Mouse (Mus musculus) embryo, embryonic 10.5 days (tissue): ENCODE results near the gene Tjp3.

Experiments used
- DNase-seq: peaks from one replicate; pipeline ENCODE4 v3.0.0-alpha.2; 2015; ENCODE audit warnings: low spot score

The Tjp3 gene

GRCm38 (mm10) chr10:81319330-81319699 lies 27.9 kb upstream of the Tjp3 start:
- DNase-seq, result no peak

GRCm38 (mm10) chr10:81318589-81319329 lies 27.4 kb upstream of the Tjp3 start:
- DNase-seq, result no peak

DNA sequence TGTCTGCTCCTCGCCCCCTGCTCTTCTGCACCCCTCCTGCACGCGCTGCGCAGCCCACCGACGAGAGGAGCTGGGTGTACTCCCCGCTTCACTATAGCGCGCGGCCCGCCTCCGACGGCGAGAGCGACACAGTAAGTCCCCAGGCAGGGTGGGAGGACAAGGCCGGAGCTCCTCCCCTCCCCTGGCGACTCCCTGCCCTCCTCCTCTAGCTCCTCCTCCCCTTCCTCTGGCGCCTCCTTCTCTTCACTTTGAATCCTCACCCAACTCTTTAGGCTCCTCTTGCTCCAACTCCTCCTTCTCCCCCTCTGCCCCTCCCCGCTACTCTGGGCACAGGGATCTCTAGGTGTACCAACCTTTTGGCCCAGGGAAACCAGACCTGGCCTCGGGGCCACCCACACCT lies 25.9 kb upstream of the Tjp3 start:
- peak; percentile 63 for DNase-seq

- DNase-seq, result no peak
Observed at GRCm38 (mm10) chr10:81316338-81317060, 25.1 kb upstream of the Tjp3 start.

- no peak for DNase-seq
Observed at GRCm38 (mm10) chr10:81315587-81315986, 24.2 kb upstream of the Tjp3 start.

- no peak for DNase-seq
Observed at GRCm38 (mm10) chr10:81314201-81314600, 22.8 kb upstream of the Tjp3 start.

DNA sequence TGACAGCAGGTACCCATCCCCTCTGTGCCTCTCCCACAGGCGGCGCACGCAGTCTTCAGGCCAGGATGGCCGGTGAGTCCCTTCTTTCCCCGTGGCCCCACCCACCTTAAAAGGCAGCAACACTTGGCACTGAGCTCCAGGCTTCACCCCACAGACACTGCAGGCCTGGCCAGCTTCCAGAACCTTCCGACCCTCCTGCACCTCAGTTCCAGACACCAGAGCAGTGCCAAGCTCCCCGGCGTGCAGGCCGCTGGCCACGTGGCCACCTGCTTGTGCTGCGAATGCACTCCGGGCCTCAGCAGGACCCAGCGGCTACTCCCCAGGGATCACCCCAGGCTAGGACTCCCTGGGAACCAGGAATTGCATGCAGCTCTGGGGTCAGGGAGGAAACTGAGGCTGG lies 22.2 kb upstream of the Tjp3 start:
- no peak for DNase-seq

DNA sequence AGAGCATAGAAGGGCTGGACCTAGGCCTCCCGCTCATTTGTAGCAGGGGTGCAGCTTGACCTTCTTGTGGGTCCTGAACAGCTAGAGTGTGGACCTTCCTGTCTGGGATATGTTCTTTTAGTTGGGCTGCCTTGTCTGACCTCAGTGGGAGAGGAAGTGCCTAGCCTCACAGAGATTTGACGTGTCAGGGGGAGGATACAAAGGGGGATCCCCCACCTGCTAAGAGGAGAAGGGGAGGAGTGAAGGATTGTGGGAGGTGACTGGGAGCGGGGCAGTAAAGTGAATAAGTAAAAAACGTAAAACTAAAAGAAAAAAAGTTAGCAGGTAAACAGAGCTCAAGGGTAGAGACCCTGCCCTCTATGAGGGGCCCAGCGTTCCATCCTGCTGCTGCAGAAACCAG lies 18.2 kb upstream of the Tjp3 start:
- no peak for DNase-seq

DNA sequence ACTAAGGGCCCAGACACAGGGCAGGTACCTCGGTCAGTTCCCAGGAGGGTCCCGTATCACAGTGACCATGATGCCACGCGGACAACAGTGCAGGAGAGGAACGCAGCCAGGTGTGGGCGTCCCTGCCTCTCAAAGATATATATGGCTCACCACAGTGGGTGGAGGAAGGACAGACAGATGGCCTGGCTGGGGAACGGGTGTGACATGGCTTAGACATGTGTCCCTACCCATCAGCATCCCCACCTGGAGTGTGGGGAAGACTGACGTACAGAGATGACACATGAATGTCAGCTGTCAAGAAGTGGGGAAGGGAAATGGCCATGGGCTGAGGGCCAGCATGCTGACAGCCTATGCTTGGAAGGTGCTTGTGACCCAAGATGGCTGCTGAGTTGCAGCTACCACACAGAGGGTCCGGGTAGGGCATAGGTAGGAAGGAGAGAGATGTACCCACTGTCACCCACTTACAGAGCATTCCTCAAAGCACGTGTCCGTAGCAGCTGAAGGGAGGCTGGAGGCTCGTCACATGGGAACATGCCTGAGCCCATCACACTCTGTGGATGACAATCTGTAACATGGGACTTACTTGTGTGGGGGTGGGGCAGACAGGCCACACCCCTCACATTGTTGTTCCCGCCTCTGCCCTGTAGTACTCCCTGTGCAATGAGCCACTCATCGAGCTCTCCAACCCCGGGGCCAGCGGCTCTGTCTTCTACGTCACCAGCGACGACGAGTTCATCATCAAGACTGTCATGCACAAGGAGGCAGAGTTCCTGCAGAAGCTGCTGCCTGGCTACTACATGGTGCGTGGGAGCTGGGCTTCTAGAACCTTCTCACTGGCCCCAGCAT lies 15.7 kb upstream of the Tjp3 start:
- no peak for DNase-seq

DNA sequence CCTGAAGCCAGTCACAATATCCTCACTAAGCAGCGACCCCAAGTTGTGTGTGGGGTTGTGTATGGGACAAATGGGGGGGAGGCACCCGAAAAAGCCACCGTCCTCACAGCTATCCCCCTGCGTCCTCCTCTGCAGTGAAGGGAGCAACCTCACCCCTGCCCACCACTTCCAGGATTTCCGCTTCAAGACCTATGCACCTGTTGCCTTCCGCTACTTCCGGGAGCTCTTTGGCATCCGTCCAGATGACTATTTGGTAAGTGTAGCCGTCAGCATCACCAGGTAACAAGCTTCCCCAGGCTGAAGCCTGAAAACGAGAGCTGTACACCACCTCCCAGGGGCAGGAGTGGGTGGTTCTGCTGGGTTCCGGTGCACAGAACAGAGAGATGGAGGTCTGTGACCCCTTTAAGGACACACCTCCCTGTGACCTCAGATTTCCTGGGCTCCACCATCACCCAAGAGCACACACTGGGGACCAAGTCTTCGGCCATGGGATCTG lies 14.8 kb upstream of the Tjp3 start:
- DNase-seq, result no peak

DNA sequence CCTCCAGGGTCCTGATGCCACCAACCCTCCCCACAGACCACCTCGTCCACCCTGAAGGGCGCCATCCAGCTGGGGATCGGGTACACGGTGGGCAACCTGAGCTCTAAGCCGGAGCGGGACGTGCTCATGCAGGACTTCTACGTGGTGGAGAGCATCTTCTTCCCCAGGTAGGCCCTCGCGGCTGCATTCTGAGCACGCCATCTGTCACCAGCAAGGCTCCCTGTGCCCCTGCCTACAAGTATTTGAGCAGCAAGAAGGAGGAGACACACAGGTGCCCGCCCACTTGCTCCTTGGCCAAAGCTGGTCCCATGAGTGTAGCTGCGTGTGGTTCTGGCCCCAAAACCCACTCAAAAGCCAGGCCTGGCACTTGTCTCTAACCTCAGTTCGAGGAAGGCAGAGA lies 14.3 kb upstream of the Tjp3 start:
- DNase-seq, result no peak

DNA sequence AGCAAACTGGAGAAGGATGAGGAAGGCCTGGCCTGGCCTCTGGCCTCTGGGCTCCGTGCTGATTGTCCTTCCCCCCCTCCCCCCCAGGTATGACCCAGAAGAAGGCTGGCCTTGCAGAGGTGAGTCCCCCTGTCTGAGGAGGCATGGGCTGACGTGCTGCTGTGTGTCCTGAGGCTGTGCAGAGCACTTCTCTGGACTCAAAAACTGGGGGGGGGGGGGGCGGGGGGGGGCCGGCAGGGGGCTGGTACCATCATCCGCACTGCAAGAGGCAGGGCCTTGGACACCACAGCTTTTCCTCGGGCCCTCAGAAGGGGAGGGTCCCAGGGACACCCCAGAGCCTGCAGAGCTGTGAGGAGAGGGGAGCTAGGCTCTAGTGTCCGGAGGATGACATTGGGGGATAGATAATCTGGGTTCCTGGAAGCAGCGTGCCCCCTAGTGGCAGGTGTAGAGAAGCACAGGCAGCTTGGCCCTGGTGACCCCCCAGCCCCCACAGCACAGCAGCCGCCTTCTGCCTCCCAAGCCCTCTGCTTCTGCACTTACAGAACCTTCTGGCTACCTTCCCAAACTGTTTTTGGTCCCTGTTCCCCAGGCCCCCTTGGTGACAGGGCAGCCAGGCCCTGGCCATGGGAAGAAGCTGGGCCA lies 13.3 kb upstream of the Tjp3 start:
- peak; percentile 74 for DNase-seq

GRCm38 (mm10) chr10:81303761-81304160 lies 12.4 kb upstream of the Tjp3 start:
- DNase-seq, result no peak

DNA sequence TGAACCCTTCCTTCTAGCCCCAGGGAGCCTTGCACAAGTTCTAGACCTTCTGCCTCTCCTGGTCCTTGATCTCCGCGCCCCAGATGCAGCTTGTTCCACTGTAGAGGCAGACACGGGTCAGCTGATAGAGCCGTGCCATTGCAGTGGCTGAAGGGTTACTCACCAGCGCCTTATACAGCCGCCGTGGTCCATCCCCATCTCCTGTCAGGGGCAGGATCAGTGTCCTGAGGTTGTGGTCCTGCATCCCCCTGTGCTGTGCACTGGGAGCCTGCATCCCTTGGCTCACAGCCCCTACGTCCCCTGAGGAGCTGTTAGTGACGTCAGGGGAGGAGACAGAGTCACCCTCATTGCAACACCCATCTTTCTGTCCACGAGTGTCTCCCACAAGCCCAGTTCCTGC lies 11.9 kb upstream of the Tjp3 start:
- no peak for DNase-seq

- DNase-seq, result no peak
Observed at GRCm38 (mm10) chr10:81302781-81303218, 11.4 kb upstream of the Tjp3 start.

DNA sequence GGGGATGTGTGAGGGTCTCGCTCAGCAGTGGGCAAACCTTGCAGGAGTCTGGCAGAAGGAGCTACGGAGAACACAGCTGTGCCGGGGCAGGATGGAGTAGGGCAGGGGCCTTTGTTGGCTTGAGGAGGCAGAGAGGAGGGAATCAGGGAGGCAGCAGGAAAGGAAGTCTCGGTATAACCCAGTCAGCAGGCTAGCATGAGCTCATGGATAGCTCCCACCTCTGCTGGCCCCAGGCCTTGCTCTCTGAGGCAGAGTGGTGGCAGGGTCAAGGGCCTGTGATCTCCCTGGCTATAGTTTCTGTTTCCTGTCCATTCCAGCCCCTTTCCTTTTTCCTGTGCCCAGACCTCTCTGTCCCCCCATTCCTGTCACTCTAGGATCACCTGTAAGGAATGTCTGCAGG lies 10.9 kb upstream of the Tjp3 start:
- DNase-seq, result no peak

DNA sequence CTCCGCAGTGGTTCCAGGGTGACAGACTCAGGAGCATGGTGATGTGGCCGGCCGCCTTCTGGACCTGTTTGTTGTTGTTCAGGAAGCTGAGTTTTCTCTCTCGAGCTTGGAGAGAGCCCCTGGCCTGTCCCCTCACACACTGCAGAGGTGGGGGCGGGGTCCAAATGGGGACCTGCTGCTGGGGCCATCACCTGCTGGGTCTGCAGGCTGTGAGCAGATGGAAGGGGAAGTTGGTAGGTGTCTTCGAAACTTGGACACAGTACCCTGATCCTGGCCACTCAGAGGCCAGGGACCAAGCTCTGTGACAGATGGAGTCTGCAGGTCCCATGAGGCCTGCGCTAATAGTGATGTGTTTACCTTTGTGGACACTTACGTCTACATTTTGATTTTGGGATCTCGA lies 9.9 kb upstream of the Tjp3 start:
- DNase-seq, result no peak

GRCm38 (mm10) chr10:81300352-81300907 lies 9.0 kb upstream of the Tjp3 start:
- no peak for DNase-seq

- DNase-seq, result no peak
Observed at GRCm38 (mm10) chr10:81299585-81300351, 8.4 kb upstream of the Tjp3 start.

DNA sequence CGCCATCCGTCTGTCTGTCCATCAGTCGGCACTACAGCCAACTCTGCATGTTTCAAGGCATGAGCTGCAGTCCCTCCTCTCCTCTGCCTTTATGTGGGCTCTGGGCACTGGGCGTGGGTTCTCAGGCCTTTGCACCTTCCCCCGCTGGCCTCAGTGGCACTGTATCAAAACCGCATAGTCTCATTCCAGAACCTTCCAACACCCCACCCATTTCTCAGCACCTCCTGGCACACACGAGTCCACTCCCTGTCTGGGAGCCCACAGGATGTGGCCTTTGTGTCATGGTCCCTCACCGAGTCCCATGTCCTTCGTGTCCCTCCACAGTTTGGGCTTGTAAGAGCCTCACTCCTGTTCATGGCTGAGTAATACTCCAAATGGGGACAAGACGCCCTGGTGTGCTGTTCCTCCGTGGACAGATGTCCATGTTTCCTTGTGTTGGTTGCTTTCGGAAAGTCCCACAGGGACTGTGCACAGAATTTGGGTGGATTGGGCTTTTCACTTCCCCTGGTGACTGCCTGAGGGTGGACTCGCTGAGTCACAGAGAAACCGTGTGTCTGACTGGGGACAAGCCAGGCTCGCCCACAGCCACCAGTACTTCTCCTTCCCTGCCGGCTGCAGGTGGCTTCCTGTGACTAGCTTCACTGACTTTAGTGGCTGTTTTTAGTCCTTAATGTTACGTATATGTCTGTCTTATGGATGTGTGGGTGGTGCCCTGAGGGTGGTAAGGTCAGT lies 7.2 kb upstream of the Tjp3 start:
- DNase-seq, result no peak
